Mouse (Mus musculus): ENCODE measurements around the gene Rgs12. TPM values are rescaled to one million over a fixed set of nuclear protein-coding genes. Genes with fewer than 3 reads are reported as not detected.
A peak's percentile ranks its signal among the peaks of the same experiment; 100 is the strongest.

Rgs12 gene
- polyA plus RNA-seq (2015; fragmentation: Nextera tagmentation; extraction: Ambion mirVana) = 31.8 and 34.4 TPM in 2 replicates

DNA sequence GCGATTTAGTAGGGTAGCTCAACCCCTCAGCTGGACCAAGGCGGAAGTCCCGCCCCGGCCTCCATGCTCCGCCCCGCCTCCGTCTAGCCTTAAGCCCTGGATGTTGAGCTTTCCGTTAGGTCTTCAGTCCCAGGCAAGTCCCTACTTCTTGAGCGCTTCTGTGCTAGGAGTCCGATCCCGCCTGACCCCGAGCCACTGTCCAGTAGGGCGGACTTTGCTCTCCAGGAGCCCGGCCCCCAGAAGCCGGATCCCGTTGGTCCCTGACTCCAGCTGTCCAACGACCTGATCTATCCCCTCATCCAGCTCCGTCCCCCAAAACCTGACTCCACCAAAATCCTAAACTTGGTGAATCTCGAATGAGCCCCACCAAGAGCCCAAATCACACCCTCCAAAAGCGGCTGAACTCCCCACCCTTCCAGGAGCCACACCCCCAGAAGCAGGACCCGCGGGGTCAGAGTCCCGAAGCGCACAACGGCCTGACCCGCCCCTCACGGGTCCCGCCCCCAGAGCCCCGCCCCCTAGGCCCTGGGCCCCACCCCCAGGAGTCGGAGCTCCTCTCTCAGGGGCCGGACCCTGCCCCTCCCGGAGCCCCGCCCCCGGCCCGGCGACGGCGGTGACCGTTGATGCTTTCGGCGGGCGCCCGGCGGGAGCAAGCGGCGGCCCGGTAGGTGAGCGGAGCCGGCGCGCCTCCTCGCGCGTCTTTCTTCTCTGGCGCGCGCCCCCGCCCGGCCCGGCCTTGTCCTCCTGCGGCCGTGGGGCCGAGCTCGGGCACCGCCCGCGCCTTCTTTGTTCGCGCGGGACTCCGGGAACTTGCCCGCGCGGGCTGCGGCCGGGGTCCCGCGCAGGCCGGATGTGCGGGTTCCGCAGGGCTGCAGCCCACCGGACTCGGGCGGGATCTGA is at the start of gene Rgs12:
Gene Rgs12 (plus strand): TSS at position 585 of the 900 bp plus-strand sequence.
- Histone ChIP-seq H3K36me3 (ENCODE audit: control insufficient read depth, insufficient read depth, low read length) (no peaks in the 10 kb centered on the region), H3K27ac (ENCODE audit: low read length) (peak within 1 kb of the TSS; percentile 87), H3K27me3 (ENCODE audit: control insufficient read depth, insufficient read depth, low read length) (no peaks in the 10 kb centered on the region), H3K9me3 (replicated peaks; ENCODE audit: control insufficient read depth, low read length) (no peaks in the 10 kb centered on the region; the same call in 1 of the 2 replicates), H3K4me3 (replicated peaks; ENCODE audit: low read length) (peak within 1 kb of the TSS; percentile 85), H3K9ac (ENCODE audit: low read length) (peak within 1 kb of the TSS; percentile 95), H3K4me1 (ENCODE audit: control insufficient read depth, insufficient read depth, low read length) (peaks cover 11% of the 10 kb centered on the region), H3K4me2 (ENCODE audit: low read depth, low read length) (peak within 1 kb of the TSS; percentile 86)
- peak; percentile 96 for ATAC-seq (ENCODE audit: insufficient read depth, low FRiP score)
- WGBS = under 1% methylated on average over 68 of the region's 84 CpGs

- no peaks in the 10 kb centered on the region for H3K4me1 ChIP-seq (ENCODE audit: control insufficient read depth, insufficient read depth, low read length)
- ATAC-seq (ENCODE audit: insufficient read depth, low FRiP score) = no peak
- H3K27ac ChIP-seq (ENCODE audit: low read length) = no peak overlapping the region
- H3K9me3 ChIP-seq (replicated peaks; ENCODE audit: control insufficient read depth, low read length) = no peaks in the 10 kb centered on the region
- no peak overlapping the region for H3K9ac ChIP-seq (ENCODE audit: low read length)
- no peak overlapping the region for H3K4me2 ChIP-seq (ENCODE audit: low read depth, low read length)
- peaks cover 9% of the 10 kb centered on the region; the same call in 1 of the 2 replicates for H3K36me3 ChIP-seq (ENCODE audit: control insufficient read depth, insufficient read depth, low read length)
- WGBS = 95% methylated on average over 6 of the region's 6 CpGs
- no peaks in the 10 kb centered on the region for H3K27me3 ChIP-seq (ENCODE audit: control insufficient read depth, insufficient read depth, low read length)
- no peak overlapping the region for H3K4me3 ChIP-seq (replicated peaks; ENCODE audit: low read length)
These were observed 49.3 kb upstream of the Rgs12 start for GRCm38 (mm10) chr5:34899787-34900469.

DNA sequence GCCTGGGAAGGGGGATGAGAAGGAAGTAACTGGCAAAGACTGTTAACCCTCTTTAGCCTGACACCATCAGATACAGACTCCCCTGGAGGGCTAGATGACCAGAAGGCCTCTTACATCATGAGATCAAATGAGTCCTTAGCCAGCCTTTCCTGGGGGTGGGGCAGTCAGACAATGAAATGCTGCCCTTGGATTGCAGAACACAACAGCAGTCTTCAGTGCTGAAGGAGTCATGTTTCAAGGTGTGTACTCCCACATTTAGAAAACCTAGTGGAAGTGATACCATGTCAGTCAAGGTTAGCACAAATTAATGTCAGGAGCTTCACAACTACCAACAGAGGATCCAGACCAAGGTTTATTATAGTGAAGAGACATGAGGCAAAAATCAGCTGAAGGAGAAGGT is 46.9 kb upstream of the Rgs12 start:
- peaks cover 12% of the 10 kb centered on the region; the same call in 1 of the 2 replicates for H3K36me3 ChIP-seq (ENCODE audit: control insufficient read depth, insufficient read depth, low read length)
- no peaks in the 10 kb centered on the region for H3K9me3 ChIP-seq (replicated peaks; ENCODE audit: control insufficient read depth, low read length)
- no peak overlapping the region for H3K9ac ChIP-seq (ENCODE audit: low read length)
- no peaks in the 10 kb centered on the region for H3K4me1 ChIP-seq (ENCODE audit: control insufficient read depth, insufficient read depth, low read length)
- ATAC-seq (ENCODE audit: insufficient read depth, low FRiP score) = no peak
- H3K4me3 ChIP-seq (replicated peaks; ENCODE audit: low read length) = no peak overlapping the region
- H3K27me3 ChIP-seq (ENCODE audit: control insufficient read depth, insufficient read depth, low read length) = no peaks in the 10 kb centered on the region
- 0 out of 2 replicates have a peak overlapping the region, but pooled peaks have one; percentile 16 for H3K27ac ChIP-seq (ENCODE audit: low read length)
- H3K4me2 ChIP-seq (ENCODE audit: low read depth, low read length) = no peak overlapping the region

DNA sequence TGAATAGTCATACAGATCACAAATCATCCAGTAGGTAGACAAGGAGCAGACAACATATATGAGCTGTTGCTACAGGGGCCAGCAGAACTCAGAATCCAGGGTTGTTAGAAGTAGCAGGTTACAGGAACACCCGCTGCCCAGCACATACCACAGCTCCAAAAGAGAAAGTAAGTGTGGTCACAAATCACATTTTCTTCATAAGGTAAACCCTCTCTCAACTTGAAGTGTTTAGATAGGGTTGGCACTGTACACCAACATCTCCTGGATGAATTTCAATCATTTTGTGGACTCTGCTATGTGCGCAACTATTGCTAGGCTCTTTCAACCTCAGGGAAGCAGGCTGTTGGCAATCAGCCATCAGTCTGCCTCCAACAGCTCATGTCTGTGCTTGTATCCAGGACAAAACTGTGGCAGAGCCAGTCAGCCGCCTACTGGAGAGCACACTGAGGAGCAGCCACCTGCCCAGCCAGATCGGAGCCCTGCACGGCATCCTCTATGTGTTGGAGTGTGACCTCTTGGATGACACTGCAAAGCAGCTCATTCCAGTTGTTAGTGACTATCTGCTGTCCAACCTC is 46.3 kb upstream of the Rgs12 start:
- H3K9me3 ChIP-seq (replicated peaks; ENCODE audit: control insufficient read depth, low read length) = no peaks in the 10 kb centered on the region
- WGBS = 53% methylated on average over 5 of the region's 5 CpGs
- no peak overlapping the region for H3K4me3 ChIP-seq (replicated peaks; ENCODE audit: low read length)
- peaks cover 15% of the 10 kb centered on the region for H3K36me3 ChIP-seq (ENCODE audit: control insufficient read depth, insufficient read depth, low read length)
- no peaks in the 10 kb centered on the region for H3K4me1 ChIP-seq (ENCODE audit: control insufficient read depth, insufficient read depth, low read length)
- H3K27ac ChIP-seq (ENCODE audit: low read length) = 0 out of 2 replicates have a peak overlapping the region, but pooled peaks have one; percentile 16
- H3K9ac ChIP-seq (ENCODE audit: low read length) = no peak overlapping the region
- H3K4me2 ChIP-seq (ENCODE audit: low read depth, low read length) = no peak overlapping the region
- peak; percentile 56; the same call in 1 of the 2 replicates for ATAC-seq (ENCODE audit: insufficient read depth, low FRiP score)
- H3K27me3 ChIP-seq (ENCODE audit: control insufficient read depth, insufficient read depth, low read length) = no peaks in the 10 kb centered on the region

DNA sequence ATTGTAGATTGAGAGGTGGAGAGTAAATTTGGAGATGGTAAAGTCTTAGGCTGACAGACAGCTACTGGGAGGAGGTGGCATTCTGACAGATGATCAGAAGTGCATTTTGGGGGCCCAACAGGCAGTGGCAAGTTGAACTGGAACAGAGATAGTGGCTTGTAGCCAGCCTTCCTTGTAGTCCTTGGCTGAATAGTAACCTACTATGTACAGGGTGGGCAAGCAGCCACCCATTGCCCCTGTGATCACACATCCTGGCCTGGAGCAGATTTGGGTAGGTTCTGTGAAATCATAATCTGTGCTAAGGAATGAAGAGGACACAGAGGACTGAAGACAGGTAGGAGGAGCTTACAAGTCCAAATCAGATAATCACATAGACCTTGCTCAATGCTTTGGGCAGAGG is 44.8 kb upstream of the Rgs12 start:
- Histone ChIP-seq H3K4me2 (ENCODE audit: low read depth, low read length) (no peak overlapping the region), H3K9ac (ENCODE audit: low read length) (no peak overlapping the region), H3K36me3 (ENCODE audit: control insufficient read depth, insufficient read depth, low read length) (peaks cover 14% of the 10 kb centered on the region), H3K27me3 (ENCODE audit: control insufficient read depth, insufficient read depth, low read length) (no peaks in the 10 kb centered on the region), H3K9me3 (replicated peaks; ENCODE audit: control insufficient read depth, low read length) (no peaks in the 10 kb centered on the region), H3K4me1 (ENCODE audit: control insufficient read depth, insufficient read depth, low read length) (0 out of 2 replicates have a peak, but pooled peaks cover 4% of the 10 kb centered on the region), H3K27ac (ENCODE audit: low read length) (no peak overlapping the region), H3K4me3 (replicated peaks; ENCODE audit: low read length) (no peak overlapping the region)
- no peak for ATAC-seq (ENCODE audit: insufficient read depth, low FRiP score)

- WGBS = 91% methylated on average over 4 of the region's 4 CpGs
- ATAC-seq (ENCODE audit: insufficient read depth, low FRiP score) = no peak
- Histone ChIP-seq H3K4me2 (ENCODE audit: low read depth, low read length) (no peak overlapping the region), H3K9ac (ENCODE audit: low read length) (no peak overlapping the region), H3K4me1 (ENCODE audit: control insufficient read depth, insufficient read depth, low read length) (peaks cover 11% of the 10 kb centered on the region; the same call in 1 of the 2 replicates), H3K27ac (ENCODE audit: low read length) (no peak overlapping the region), H3K36me3 (ENCODE audit: control insufficient read depth, insufficient read depth, low read length) (peaks cover 14% of the 10 kb centered on the region), H3K9me3 (replicated peaks; ENCODE audit: control insufficient read depth, low read length) (no peaks in the 10 kb centered on the region), H3K27me3 (ENCODE audit: control insufficient read depth, insufficient read depth, low read length) (no peaks in the 10 kb centered on the region), H3K4me3 (replicated peaks; ENCODE audit: low read length) (no peak overlapping the region)
These were observed 42.0 kb upstream of the Rgs12 start for GRCm38 (mm10) chr5:34907230-34907629.

DNA sequence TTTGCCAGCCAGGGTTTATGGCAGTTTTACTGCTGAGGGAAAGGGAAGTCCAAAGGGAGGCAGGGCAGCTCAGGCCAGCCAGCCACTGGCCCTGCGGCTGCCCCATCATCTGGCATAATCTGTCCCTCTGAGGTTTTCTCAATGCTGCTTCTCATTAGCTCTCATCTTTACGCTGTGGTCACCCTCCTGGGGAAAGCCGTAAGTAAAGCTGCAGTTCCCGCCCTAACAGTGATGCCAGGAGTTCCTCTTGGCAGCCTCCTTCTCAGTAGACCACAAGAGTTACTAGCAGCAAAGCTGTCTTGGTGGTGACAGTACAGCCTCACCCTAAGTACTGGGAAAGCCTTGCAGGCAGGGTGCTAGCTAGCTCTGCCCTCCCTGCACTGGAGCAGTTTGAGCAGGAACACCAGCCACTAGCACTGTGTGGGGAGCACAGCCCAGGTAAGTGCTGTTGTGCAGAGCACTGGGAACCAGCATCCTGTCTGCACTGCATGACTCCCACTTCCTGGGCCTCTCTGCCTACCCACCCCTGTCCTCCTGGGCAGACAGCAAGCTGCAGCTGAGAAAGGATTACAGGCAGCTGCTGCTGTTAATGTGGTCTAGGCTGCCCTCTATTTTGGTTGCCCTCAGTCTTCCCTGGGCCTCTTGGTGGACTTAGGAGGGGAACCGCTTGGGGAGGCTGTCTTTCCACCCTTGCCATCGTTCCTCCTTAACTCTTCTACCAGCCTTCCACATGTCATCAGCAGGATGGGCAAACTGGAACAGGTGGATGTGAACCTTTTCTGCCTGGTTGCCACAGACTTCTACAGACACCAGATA is 41.1 kb upstream of the Rgs12 start, which contains the start of gene Msantd1:
Gene Msantd1 (plus strand): TSS at position 103 of the 816 bp plus-strand sequence.
- WGBS = 78% methylated on average over 6 of the region's 6 CpGs
- no peaks in the 10 kb centered on the region for H3K9me3 ChIP-seq (replicated peaks; ENCODE audit: control insufficient read depth, low read length)
- H3K36me3 ChIP-seq (ENCODE audit: control insufficient read depth, insufficient read depth, low read length) = peaks cover 14% of the 10 kb centered on the region
- ATAC-seq (ENCODE audit: insufficient read depth, low FRiP score) = peak; percentile 28; the same call in 1 of the 2 replicates
- no peaks in the 10 kb centered on the region for H3K27me3 ChIP-seq (ENCODE audit: control insufficient read depth, insufficient read depth, low read length)
- no peak within 1 kb of the TSS; the same call in 1 of the 2 replicates for H3K9ac ChIP-seq (ENCODE audit: low read length)
- peaks cover 11% of the 10 kb centered on the region; the same call in 1 of the 2 replicates for H3K4me1 ChIP-seq (ENCODE audit: control insufficient read depth, insufficient read depth, low read length)
- H3K27ac ChIP-seq (ENCODE audit: low read length) = peak within 1 kb of the TSS; percentile 81
- H3K4me3 ChIP-seq (replicated peaks; ENCODE audit: low read length) = no peak within 1 kb of the TSS
- H3K4me2 ChIP-seq (ENCODE audit: low read depth, low read length) = no peak within 1 kb of the TSS
